Comparison of ENCODE assay signal across 26 mouse cellular contexts in genomic region chr1:33996105-33996887, GRCm38 (mm10).
DNase-seq lines count a peak whose midpoint lies in the region; ATAC-seq and TF ChIP-seq lines count a peak whose summit lies in the region.
"Had no signal": no experiment of that assay in that cellular context is flagged by ENCODE, and none has a peak within 500 bp of the region (broad histone marks: within the 10 kb centered on the region; RNA-seq: fewer than 3 reads in every experiment).

No protein-coding gene starts in this region.

- H3K4me1 ChIP-seq in liver, embryonic 12.5 days, result peaks cover 9% of the 10 kb centered on the region; the same call in 1 of the 2 replicates
- H3K4me1 ChIP-seq in liver, embryonic 14.5 days (replicated peaks; ENCODE audit: control insufficient read depth in 2 of 2, insufficient read depth in 2 of 2, low read length in 1 of 2), result peaks cover 0 to 13% of the 10 kb centered on the region in 2 experiments; a peak in 2 of 4 replicates
- H3K4me1 ChIP-seq: stomach, embryonic 15.5 days had no signal

- TF ChIP-seq CTCF in liver, embryonic 14.5 days (IDR thresholded peaks at IDR 0.05; ENCODE audit: low read depth), result no peak

- no peaks in the 10 kb centered on the region for H3K9me3 ChIP-seq in liver, embryonic 12.5 days (replicated peaks)
- no peaks in the 10 kb centered on the region for H3K9me3 ChIP-seq in liver, embryonic 14.5 days (ENCODE audit: control insufficient read depth, low read length)
- H3K9me3 ChIP-seq: forebrain, embryonic 13.5 days; hindbrain, embryonic 10.5 days; megakaryocyte, embryonic 14.5 days; stomach, embryonic 15.5 days had no signal

- 71% methylated on average over 5 of the region's 5 CpGs for WGBS in liver, embryonic 12.5 days (ENCODE audit: insufficient replicate concordance)
- 70% methylated on average over 5 of the region's 5 CpGs for WGBS in liver, embryonic 14.5 days (ENCODE audit: insufficient replicate concordance)

- H3K4me3 ChIP-seq in liver, embryonic 12.5 days, result no peak overlapping the region
- H3K4me3 ChIP-seq in liver, embryonic 14.5 days (ENCODE audit: insufficient read depth in 1 of 2, low read depth in 2 of 2, low read length in 2 of 2), result no peak overlapping the region
- H3K4me3 ChIP-seq: forebrain, embryonic 13.5 days; hindbrain, embryonic 10.5 days; layer of hippocampus, adult 2 months; megakaryocyte, embryonic 14.5 days; myocyte; stomach, embryonic 15.5 days had no signal

- H3K9ac ChIP-seq in liver, embryonic 12.5 days, result no peak overlapping the region
- no peak overlapping the region for H3K9ac ChIP-seq in liver, embryonic 14.5 days (replicated peaks)
- H3K9ac ChIP-seq: forebrain, embryonic 13.5 days; stomach, embryonic 15.5 days had no signal

- ATAC-seq in liver, embryonic 12.5 days, result peak; percentile 40; the same call in 1 of the 2 replicates
- peak; percentile 15; the same call in 1 of the 2 replicates for ATAC-seq in liver, embryonic 14.5 days (ENCODE audit: insufficient read depth)
- ATAC-seq: CD4-positive, CD25-positive, alpha-beta regulatory T cell, adult 4 months; forebrain, embryonic 13.5 days; hindbrain, embryonic 16.5 days; intestine, embryonic 16.5 days; midbrain, embryonic 16.5 days had no signal

- H3K4me2 ChIP-seq in liver, embryonic 12.5 days, result no peak overlapping the region
- H3K4me2 ChIP-seq in liver, embryonic 14.5 days (ENCODE audit: low read depth), result no peak overlapping the region
- H3K4me2 ChIP-seq: forebrain, embryonic 13.5 days; heart, embryonic 11.5 days; stomach, embryonic 15.5 days had no signal

- peak; percentile 60 for DNase-seq in adrenal gland, adult 2 months
- DNase-seq in adrenal gland, adult 18-20 months (ENCODE audit: low spot score in 2 of 2), result no peak
- no peak for DNase-seq in liver
- no peak for DNase-seq in liver, embryonic 14.5 days (ENCODE audit: low read depth in 3 of 3, low spot score in 3 of 3)
- DNase-seq in retina, postnatal 1 day, result peak; percentile 25
- no peak for DNase-seq in adipocyte (ENCODE audit: low spot score)
- DNase-seq in kidney, adult 18-20 months, result no peak
- DNase-seq: cerebellum, adult 11 months; cerebellum, postnatal 10 days; kidney, postnatal 25 days; lung, adult 2 months; lung, postnatal 14 days; thymus, adult 18-20 months; thymus, postnatal 36 days had no signal

- no peaks in the 10 kb centered on the region for H3K36me3 ChIP-seq in liver, embryonic 12.5 days
- H3K36me3 ChIP-seq in liver, embryonic 14.5 days (replicated peaks; ENCODE audit: control insufficient read depth, insufficient read depth, low read depth), result no peaks in the 10 kb centered on the region
- H3K36me3 ChIP-seq: hindbrain, embryonic 10.5 days; stomach, embryonic 15.5 days had no signal

- 0 out of 2 replicates have a peak overlapping the region, but pooled peaks have one; percentile 20 for H3K27ac ChIP-seq in liver, embryonic 12.5 days
- no peak overlapping the region for H3K27ac ChIP-seq in liver, embryonic 14.5 days
- H3K27ac ChIP-seq: forebrain, embryonic 13.5 days; hindbrain, embryonic 10.5 days; layer of hippocampus, adult 2 months; stomach, embryonic 15.5 days had no signal

- no peaks in the 10 kb centered on the region for H3K27me3 ChIP-seq in liver, embryonic 12.5 days (replicated peaks)
- no peaks in the 10 kb centered on the region for H3K27me3 ChIP-seq in liver, embryonic 14.5 days (ENCODE audit: control insufficient read depth, insufficient read depth, low read length)
- H3K27me3 ChIP-seq: forebrain, embryonic 13.5 days; stomach, embryonic 15.5 days had no signal

- no peak for TF ChIP-seq EP300 in liver, embryonic 14.5 days (IDR thresholded peaks at IDR 0.05; ENCODE audit: low read depth)

Comparison
In these comparisons a context has a peak if more than half of its experiments do, and no peak if none do; other contexts are left out.
1. DNase-seq: peak in adrenal gland, adult 2 months (single experiment) and retina, postnatal 1 day (single experiment); none in adrenal gland, adult 18-20 months (0 of 2), liver (single experiment), liver, embryonic 14.5 days (0 of 3), adipocyte (single experiment) and kidney, adult 18-20 months (single experiment).